Mouse (Mus musculus) kidney, postnatal 4 days (tissue): ENCODE measurements around the gene Grin2c.

Experiments
- DNase-seq, 2 experiments: peaks; one replicate each; pipeline ENCODE4 v3.0.0; 2021; ENCODE audit warnings: mixed read lengths in 2 of 2

Grin2c gene

GRCm38 (mm10) chr11:115267061-115267883 is at the start of gene Grin2c:
Grin2c (minus strand) TSS chr11:115267243.
- peak in 1 of 2 experiments; percentile 20 for DNase-seq

- no peak for DNase-seq
Observed at GRCm38 (mm10) chr11:115314249-115314648, 47.2 kb upstream of the Grin2c start.

- DNase-seq = no peak
Observed at GRCm38 (mm10) chr11:115308781-115309180, 41.7 kb upstream of the Grin2c start.

GRCm38 (mm10) chr11:115306863-115307262 is 39.8 kb upstream of the Grin2c start, which contains the start of gene Otop2:
Otop2 (plus strand) TSS chr11:115307163.
- peak in 1 of 2 experiments; percentile 25 for DNase-seq

- DNase-seq = peak in 1 of 2 experiments; percentile 15
Observed at GRCm38 (mm10) chr11:115303167-115303566, 36.1 kb upstream of the Grin2c start.

GRCm38 (mm10) chr11:115301351-115301750 is 34.3 kb upstream of the Grin2c start:
- no peak for DNase-seq

GRCm38 (mm10) chr11:115300745-115301144 is 33.7 kb upstream of the Grin2c start:
- no peak for DNase-seq

- no peak for DNase-seq
Observed at GRCm38 (mm10) chr11:115298160-115298559, 31.1 kb upstream of the Grin2c start.

GRCm38 (mm10) chr11:115297214-115297826 is 30.3 kb upstream of the Grin2c start, which contains the start of gene Fads6:
Fads6 (minus strand) TSS chr11:115297663.
- DNase-seq = peak; percentile 65 to 77

- no peak for DNase-seq
Observed at GRCm38 (mm10) chr11:115296471-115297210, 29.6 kb upstream of the Grin2c start.

GRCm38 (mm10) chr11:115295939-115296338 is 28.9 kb upstream of the Grin2c start:
- DNase-seq = no peak

- peak; percentile 28 to 47 for DNase-seq
Observed at GRCm38 (mm10) chr11:115292631-115293375, 25.8 kb upstream of the Grin2c start.

GRCm38 (mm10) chr11:115291503-115291902 is 24.5 kb upstream of the Grin2c start:
- no peak for DNase-seq

GRCm38 (mm10) chr11:115290919-115291318 is 23.9 kb upstream of the Grin2c start:
- peak; percentile 83 to 86 for DNase-seq

- DNase-seq = no peak
Observed at GRCm38 (mm10) chr11:115290314-115290713, 23.3 kb upstream of the Grin2c start.

GRCm38 (mm10) chr11:115289885-115290284 is 22.8 kb upstream of the Grin2c start:
- DNase-seq = peak; percentile 34 to 52

GRCm38 (mm10) chr11:115288305-115288704 is 21.3 kb upstream of the Grin2c start:
- no peak for DNase-seq

- DNase-seq = no peak
Observed at GRCm38 (mm10) chr11:115287386-115287785, 20.3 kb upstream of the Grin2c start.

- DNase-seq = no peak
Observed at GRCm38 (mm10) chr11:115286201-115286993, 19.4 kb upstream of the Grin2c start.

- no peak for DNase-seq
Observed at GRCm38 (mm10) chr11:115285282-115285681, 18.2 kb upstream of the Grin2c start.

GRCm38 (mm10) chr11:115283891-115284620 is 17.0 kb upstream of the Grin2c start:
- DNase-seq = no peak
